25 mouse cellular contexts compared by ENCODE assay signal in genomic region chr15:103124254-103124653, GRCm38 (mm10).
"Had no signal": no experiment of that assay in that cellular context is flagged by ENCODE, and none has a peak within 500 bp of the region (broad histone marks: within the 10 kb centered on the region; RNA-seq: fewer than 3 reads in every experiment).

No protein-coding gene starts in this region.

- ATAC-seq: hindbrain, postnatal 0 days; intestine, embryonic 16.5 days had no signal

- DNase-seq: gastrocnemius, postnatal 14 days; gastrocnemius, postnatal 36 days; heart, adult 11 months; heart, adult 2 months; heart, postnatal 14 days; heart, postnatal 36 days; kidney, adult 11 months; kidney, adult 9 months; kidney, postnatal 14 days; kidney, postnatal 36 days; layer of hippocampus, adult 9-11 months; layer of hippocampus, postnatal 36 days; liver; liver, embryonic 13.5 days had no signal

- H3K4me2 ChIP-seq: heart, embryonic 11.5 days; heart, embryonic 13.5 days; heart, embryonic 15.5 days; hindbrain, embryonic 13.5 days; hindbrain, embryonic 15.5 days; limb, embryonic 12.5 days; liver, embryonic 11.5 days; liver, embryonic 13.5 days had no signal

- H3K4me1 ChIP-seq: liver, embryonic 13.5 days had no signal

- H3K9me3 ChIP-seq: heart, embryonic 13.5 days; heart, embryonic 15.5 days; hindbrain, embryonic 13.5 days; hindbrain, embryonic 15.5 days; limb, embryonic 10.5 days; limb, embryonic 12.5 days; liver, embryonic 13.5 days had no signal

- H3K9ac ChIP-seq: heart, embryonic 13.5 days; heart, embryonic 15.5 days; hindbrain, embryonic 13.5 days; hindbrain, embryonic 15.5 days; limb, embryonic 12.5 days; liver, embryonic 13.5 days had no signal

- H3K36me3 ChIP-seq: heart, embryonic 13.5 days; heart, embryonic 15.5 days; hindbrain, embryonic 13.5 days; hindbrain, embryonic 15.5 days; limb, embryonic 10.5 days; limb, embryonic 12.5 days; liver, embryonic 13.5 days had no signal

- H3K4me3 ChIP-seq: heart, adult 2 months; heart, embryonic 13.5 days; heart, embryonic 15.5 days; hindbrain, embryonic 13.5 days; hindbrain, embryonic 15.5 days; limb, embryonic 10.5 days; limb, embryonic 12.5 days; liver, embryonic 13.5 days had no signal

- H3K27me3 ChIP-seq: hindbrain, embryonic 15.5 days had no signal

- H3K27ac ChIP-seq: heart, adult 2 months; heart, embryonic 13.5 days; heart, embryonic 15.5 days; hindbrain, embryonic 15.5 days; hindbrain, postnatal 0 days; kidney, postnatal 0 days; limb, embryonic 12.5 days; liver, embryonic 13.5 days had no signal
